Mouse (Mus musculus): ENCODE data around the gene Ppfibp1. TPM values are rescaled to one million over a fixed set of nuclear protein-coding genes. Genes with fewer than 3 reads are reported as not detected.

The Ppfibp1 gene
- total RNA-seq, 2 experiments from 2014 or later: 56.8 to 61.1 TPM

Other genes starting within 250 kb of the Ppfibp1 start
- 10 to 100 TPM; 37.2 to 47.0 TPM for gene Med21, start 245.9 kb upstream of the Ppfibp1 start, total RNA-seq (2021)
- gene Tm7sf3, start 245.7 kb upstream of the Ppfibp1 start, total RNA-seq (2021): 10 to 100 TPM; 42.1 to 43.4 TPM
- gene Stk38l, start 163.5 kb upstream of the Ppfibp1 start, total RNA-seq (2021): 10 to 100 TPM; 19.2 to 19.6 TPM
- 1 to 10 TPM; 8.2 to 9.6 TPM for gene Arntl2, start 92.4 kb upstream of the Ppfibp1 start, total RNA-seq (2021)
- gene Smco2, start 38.4 kb upstream of the Ppfibp1 start, total RNA-seq (2021): not detected
- not detected for gene 1700034J05Rik, start 65.9 kb downstream of the Ppfibp1 start, total RNA-seq (2021)
- gene Rep15, start 144.1 kb downstream of the Ppfibp1 start, total RNA-seq (2021): 1 to 10 TPM; 2.3 to 2.6 TPM
- gene Mrps35, start 154.3 kb downstream of the Ppfibp1 start, total RNA-seq (2021): 10 to 100 TPM; 35.9 to 42.5 TPM
- 1 to 10 TPM in 1 of 2 experiments, under 1 TPM in 1; 0.45 to 1.1 TPM for gene Mansc4, start 198.5 kb downstream of the Ppfibp1 start, total RNA-seq (2021)
- 10 to 100 TPM; 21.9 to 23.8 TPM for gene Klhl42, start 202.9 kb downstream of the Ppfibp1 start, total RNA-seq (2021)

Data from layer of hippocampus, postnatal 14 days (tissue).